Mouse (Mus musculus) neural tube, embryonic 11.5 days (tissue): ENCODE results near the gene Kcnq5. TPM values are rescaled to one million over a fixed set of nuclear protein-coding genes. Genes with fewer than 3 reads are reported as not detected.

Source experiments
- ATAC-seq: fragments of 200-750 bp; cut with Nextera tagmentation; 2 replicates; pipeline ENCODE4 v1.8.0; 2017; ENCODE audit warnings: moderate number of reproducible peaks, mild to moderate bottlenecking, moderate TSS enrichment, moderate library complexity; ENCODE audit not compliant: insufficient read depth, low FRiP score, low TSS enrichment
- DNase-seq: peaks from one replicate; pipeline ENCODE4 v3.0.0-alpha.2; 2015; ENCODE audit warnings: low spot score
- H3K27ac ChIP-seq: fragments of 300-500 bp; sonication (generic); 2 replicates; pipeline ENCODE4 v1.5.1; 2014; ENCODE audit warnings: low read depth, mild to moderate bottlenecking, low read length
- H3K27me3 ChIP-seq: fragments of 300-500 bp; sonication (generic); 2 replicates; pipeline ENCODE4 v1.6.1; 2014; ENCODE audit warnings: mild to moderate bottlenecking, low read length, mixed read lengths; ENCODE audit not compliant: control insufficient read depth, insufficient read depth
- H3K36me3 ChIP-seq: fragments of 300-500 bp; sonication (generic); 2 replicates; pipeline ENCODE4 v1.6.1; 2014; ENCODE audit warnings: mild to moderate bottlenecking, low read length, moderate library complexity, mixed read lengths; ENCODE audit not compliant: control insufficient read depth, insufficient read depth
- H3K4me1 ChIP-seq: fragments of 300-500 bp; sonication (generic); 2 replicates; pipeline ENCODE4 v1.6.1; 2014; ENCODE audit warnings: low read length, mixed read lengths; ENCODE audit not compliant: control insufficient read depth, insufficient read depth
- H3K4me2 ChIP-seq: fragments of 300-500 bp; sonication (generic); 2 replicates; pipeline ENCODE4 v1.6.1; 2014; ENCODE audit warnings: low read depth, mild to moderate bottlenecking, moderate library complexity
- H3K4me3 ChIP-seq: fragments of 300-500 bp; sonication (generic); 2 replicates; pipeline ENCODE4 v1.5.1; 2014; ENCODE audit warnings: low read depth, low read length
- H3K9ac ChIP-seq: fragments of 300-500 bp; sonication (generic); 2 replicates; pipeline ENCODE4 v1.6.1; 2014; ENCODE audit warnings: mild to moderate bottlenecking, low read length
- H3K9me3 ChIP-seq: fragments of 300-500 bp; sonication (generic); 2 replicates; pipeline ENCODE4 v1.6.1; 2016; ENCODE audit warnings: low read length; ENCODE audit not compliant: control insufficient read depth
- WGBS: fragments of 180-500 bp; shearing (Covaris S2); extraction: QIAGEN DNeasy Blood & Tissue Kit; methylation state at CpG from one replicate; pipeline ENCODE4 v1.1.7; 2014; 5-methylcytosine and 5-hydroxymethylcytosine counted together
- polyA plus RNA-seq: library from polyadenylated mRNA; unstranded; fragments of >200 nt; fragmentation: Nextera tagmentation; extraction: Ambion mirVana; gene quantifications from 2 replicates; pipeline ENCODE4 v1.2.1, GENCODE M21; 2014

Gene Kcnq5
- polyA plus RNA-seq, 1 experiment from 2014 or later: 1.0 TPM

DNA sequence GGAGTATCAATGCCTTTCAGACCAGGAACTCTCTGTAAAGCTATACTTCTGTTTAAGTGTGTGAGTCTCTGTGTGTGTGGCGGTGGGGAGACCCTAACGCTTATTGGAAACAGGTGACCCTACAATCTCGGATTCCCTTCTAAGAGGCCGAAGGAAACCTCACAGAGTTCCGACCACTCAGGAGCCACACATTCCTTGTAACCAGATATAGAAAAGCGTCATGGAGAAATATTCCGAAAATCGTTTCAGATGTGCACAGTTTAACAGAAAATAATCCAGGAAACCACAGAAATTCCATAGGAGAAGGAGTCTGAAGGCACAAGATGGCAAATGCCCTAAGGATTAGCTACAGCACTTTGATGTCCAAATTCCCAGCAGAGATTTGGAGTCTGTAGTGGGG lies 440.3 kb downstream of the Kcnq5 start:
- Histone ChIP-seq H3K27ac (no peak overlapping the region), H3K27me3 (no peaks in the 10 kb centered on the region), H3K36me3 (no peaks in the 10 kb centered on the region), H3K4me3 (no peak overlapping the region), H3K9ac (no peak overlapping the region), H3K4me1 (no peaks in the 10 kb centered on the region), H3K9me3 (no peaks in the 10 kb centered on the region), H3K4me2 (no peak overlapping the region)
- no peak for ATAC-seq
- WGBS: 88% methylated on average over 8 of the region's 8 CpGs
- DNase-seq: peak; percentile 19

GRCm38 (mm10) chr1:21520116-21520645 lies 441.6 kb downstream of the Kcnq5 start:
- WGBS: 87% methylated on average over 10 of the region's 10 CpGs
- ATAC-seq: no peak
- H3K4me3 ChIP-seq: no peak overlapping the region
- no peaks in the 10 kb centered on the region for H3K36me3 ChIP-seq
- no peak overlapping the region for H3K9ac ChIP-seq
- H3K27ac ChIP-seq: no peak overlapping the region
- H3K9me3 ChIP-seq: no peaks in the 10 kb centered on the region
- no peak for DNase-seq
- no peaks in the 10 kb centered on the region for H3K4me1 ChIP-seq
- no peaks in the 10 kb centered on the region for H3K27me3 ChIP-seq
- no peak overlapping the region for H3K4me2 ChIP-seq

DNA sequence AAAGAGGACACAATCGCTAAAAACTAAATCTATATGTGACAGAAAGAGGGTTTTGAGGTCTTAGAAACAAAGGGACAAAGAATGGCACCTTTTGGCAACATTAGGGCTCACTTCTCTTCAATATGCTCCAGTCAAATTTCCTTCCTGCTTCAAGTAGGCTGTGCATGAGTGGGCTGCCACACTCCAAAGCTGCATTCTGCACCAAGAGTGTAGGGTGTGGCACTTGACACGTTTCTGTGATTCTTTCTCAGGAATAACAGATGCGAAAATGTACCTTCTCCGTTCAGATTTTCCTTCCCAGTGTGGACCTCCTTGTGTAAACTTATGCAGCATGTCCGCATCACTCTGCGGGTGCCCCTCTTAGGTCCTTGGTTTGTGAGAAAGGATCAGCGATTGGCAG lies 455.1 kb downstream of the Kcnq5 start:
- Histone ChIP-seq H3K27ac (no peak overlapping the region), H3K4me3 (no peak overlapping the region), H3K9ac (no peak overlapping the region), H3K4me1 (no peaks in the 10 kb centered on the region), H3K36me3 (no peaks in the 10 kb centered on the region), H3K4me2 (no peak overlapping the region), H3K9me3 (no peaks in the 10 kb centered on the region), H3K27me3 (no peaks in the 10 kb centered on the region)
- no peak for DNase-seq
- WGBS: 73% methylated on average over 7 of the region's 7 CpGs
- no peak for ATAC-seq

DNA sequence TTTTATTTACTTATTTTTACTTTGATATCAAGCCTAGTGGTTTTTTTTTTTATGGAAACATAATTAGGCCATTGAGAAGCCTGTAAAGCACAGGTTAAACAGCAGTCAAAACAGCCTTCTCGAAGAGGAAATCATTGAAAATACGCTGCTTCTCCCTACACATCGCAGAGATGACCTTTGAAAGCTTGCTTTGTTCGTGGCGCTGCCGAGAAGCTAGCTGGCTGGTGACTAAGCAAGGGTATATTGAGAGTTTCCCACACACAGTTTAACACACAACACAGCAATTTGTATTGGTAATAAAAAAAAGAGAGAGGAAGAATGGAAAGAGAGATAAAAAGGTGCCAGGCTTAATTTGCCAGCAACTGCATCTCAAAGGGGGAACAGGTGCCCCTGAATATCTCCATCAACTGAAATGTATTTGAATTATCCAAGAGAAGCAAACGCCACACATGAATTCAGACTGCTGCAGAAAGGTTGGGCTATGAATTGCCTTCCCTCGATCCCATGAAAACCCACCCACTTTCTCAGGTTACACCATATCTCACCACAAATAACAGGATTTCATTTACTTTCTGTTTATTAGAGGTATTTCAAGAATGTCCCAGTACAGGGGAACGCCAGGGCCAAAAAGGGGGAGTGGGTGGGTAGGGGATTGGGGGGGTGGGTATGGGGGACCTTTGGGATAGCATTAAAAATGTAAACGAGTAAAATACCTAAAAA lies 461.8 kb downstream of the Kcnq5 start:
- WGBS: 69% methylated on average over 10 of the region's 10 CpGs
- Histone ChIP-seq H3K9me3 (no peaks in the 10 kb centered on the region), H3K4me3 (no peak overlapping the region), H3K4me2 (no peak overlapping the region), H3K36me3 (no peaks in the 10 kb centered on the region), H3K27ac (no peak overlapping the region), H3K27me3 (no peaks in the 10 kb centered on the region), H3K4me1 (no peaks in the 10 kb centered on the region), H3K9ac (no peak overlapping the region)
- DNase-seq (no peak), ATAC-seq (no peak)

DNA sequence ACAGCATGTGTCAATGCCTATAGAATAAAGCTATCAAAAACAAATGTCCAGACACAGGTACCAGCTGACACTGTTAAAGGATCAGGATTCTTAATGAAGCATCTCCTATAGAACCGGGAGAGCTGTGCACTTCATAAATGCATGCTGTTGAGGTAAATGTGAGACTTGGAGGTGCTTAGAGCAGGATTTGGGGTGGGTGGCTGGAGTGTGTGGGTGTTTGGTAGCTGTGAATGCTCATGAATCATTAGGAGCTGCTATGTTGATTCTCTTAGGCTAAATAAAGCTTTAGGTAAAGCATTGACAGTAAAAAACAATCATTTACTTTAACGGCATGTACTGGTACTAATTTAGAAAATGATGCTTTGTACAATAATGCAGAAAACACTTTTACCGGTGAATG lies 465.4 kb downstream of the Kcnq5 start:
- no peak overlapping the region for H3K4me2 ChIP-seq
- ATAC-seq: no peak
- WGBS: 89% methylated on average over 3 of the region's 3 CpGs
- no peaks in the 10 kb centered on the region for H3K36me3 ChIP-seq
- no peaks in the 10 kb centered on the region for H3K27me3 ChIP-seq
- H3K9me3 ChIP-seq: no peaks in the 10 kb centered on the region
- H3K9ac ChIP-seq: no peak overlapping the region
- H3K4me1 ChIP-seq: no peaks in the 10 kb centered on the region
- DNase-seq: no peak
- no peak overlapping the region for H3K27ac ChIP-seq
- H3K4me3 ChIP-seq: no peak overlapping the region

GRCm38 (mm10) chr1:21488645-21489044 lies 473.1 kb downstream of the Kcnq5 start:
- Histone ChIP-seq H3K27me3 (no peaks in the 10 kb centered on the region), H3K9ac (no peak overlapping the region), H3K4me2 (no peak overlapping the region), H3K4me1 (no peaks in the 10 kb centered on the region), H3K4me3 (no peak overlapping the region), H3K36me3 (no peaks in the 10 kb centered on the region), H3K9me3 (no peaks in the 10 kb centered on the region), H3K27ac (no peak overlapping the region)
- ATAC-seq (no peak), DNase-seq (no peak)
- 89% methylated on average over 3 of the region's 3 CpGs for WGBS

GRCm38 (mm10) chr1:21486266-21486665 lies 475.5 kb downstream of the Kcnq5 start:
- WGBS: 48% methylated on average over 5 of the region's 5 CpGs
- H3K4me2 ChIP-seq: no peak overlapping the region
- H3K36me3 ChIP-seq: no peaks in the 10 kb centered on the region
- H3K9me3 ChIP-seq: no peaks in the 10 kb centered on the region
- no peaks in the 10 kb centered on the region for H3K4me1 ChIP-seq
- no peak overlapping the region for H3K9ac ChIP-seq
- no peak overlapping the region for H3K27ac ChIP-seq
- ATAC-seq: no peak
- H3K4me3 ChIP-seq: no peak overlapping the region
- H3K27me3 ChIP-seq: no peaks in the 10 kb centered on the region
- no peak for DNase-seq

DNA sequence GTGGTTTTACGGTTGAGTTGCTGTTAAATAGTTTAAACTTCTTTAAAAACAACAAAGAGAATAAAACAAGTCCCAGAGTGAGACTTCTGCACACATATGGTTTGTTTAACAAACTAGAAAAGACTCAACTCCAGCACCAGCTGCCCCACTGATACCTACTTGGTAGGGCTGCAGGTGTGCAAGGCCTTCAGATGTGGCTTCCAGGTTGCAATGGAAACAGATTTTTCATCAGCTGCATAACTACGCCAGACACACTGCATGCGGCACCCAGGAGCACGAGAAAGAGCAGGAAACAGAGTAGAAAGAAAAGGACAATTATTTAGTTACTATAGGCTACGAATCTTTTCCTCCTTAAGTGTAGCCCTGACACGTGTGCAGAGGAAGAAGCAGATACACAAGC lies 492.4 kb downstream of the Kcnq5 start:
- no peak overlapping the region for H3K4me3 ChIP-seq
- no peak overlapping the region for H3K27ac ChIP-seq
- WGBS: 89% methylated on average over 6 of the region's 6 CpGs
- no peak overlapping the region for H3K4me2 ChIP-seq
- no peaks in the 10 kb centered on the region for H3K4me1 ChIP-seq
- no peak overlapping the region for H3K9ac ChIP-seq
- H3K36me3 ChIP-seq: no peaks in the 10 kb centered on the region
- DNase-seq (no peak), ATAC-seq (no peak)
- no peaks in the 10 kb centered on the region for H3K27me3 ChIP-seq
- H3K9me3 ChIP-seq: no peaks in the 10 kb centered on the region

DNA sequence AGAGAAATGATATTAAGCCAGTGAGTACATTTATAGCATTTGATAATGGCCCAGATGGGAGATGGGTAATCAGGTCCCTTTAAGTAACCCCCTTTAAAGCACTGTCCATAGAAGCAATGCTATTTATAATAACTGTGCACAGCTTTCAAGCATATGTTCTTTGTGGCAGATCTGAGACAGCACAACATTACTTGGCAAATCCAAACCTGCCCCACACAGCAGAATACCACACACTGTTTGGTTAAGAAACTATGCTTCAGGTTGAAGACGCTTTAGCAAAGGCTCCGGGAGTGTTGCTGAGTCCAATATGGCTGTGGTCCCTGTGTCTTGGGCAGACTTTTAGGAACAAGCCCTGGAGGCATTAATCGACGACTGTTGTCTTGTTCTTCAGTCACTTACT lies 495.3 kb downstream of the Kcnq5 start:
- ATAC-seq: no peak

More for the DNA sequence above, 495.3 kb downstream of the Kcnq5 start:
- WGBS: 85% methylated on average over 4 of the region's 4 CpGs
- Histone ChIP-seq H3K4me2 (no peak overlapping the region), H3K4me1 (no peaks in the 10 kb centered on the region), H3K27me3 (no peaks in the 10 kb centered on the region), H3K9me3 (no peaks in the 10 kb centered on the region), H3K4me3 (no peak overlapping the region), H3K9ac (no peak overlapping the region), H3K36me3 (no peaks in the 10 kb centered on the region), H3K27ac (no peak overlapping the region)
- no peak for DNase-seq
